ENCODE assay signal across 10 mouse cellular contexts in the genomic region with DNA sequence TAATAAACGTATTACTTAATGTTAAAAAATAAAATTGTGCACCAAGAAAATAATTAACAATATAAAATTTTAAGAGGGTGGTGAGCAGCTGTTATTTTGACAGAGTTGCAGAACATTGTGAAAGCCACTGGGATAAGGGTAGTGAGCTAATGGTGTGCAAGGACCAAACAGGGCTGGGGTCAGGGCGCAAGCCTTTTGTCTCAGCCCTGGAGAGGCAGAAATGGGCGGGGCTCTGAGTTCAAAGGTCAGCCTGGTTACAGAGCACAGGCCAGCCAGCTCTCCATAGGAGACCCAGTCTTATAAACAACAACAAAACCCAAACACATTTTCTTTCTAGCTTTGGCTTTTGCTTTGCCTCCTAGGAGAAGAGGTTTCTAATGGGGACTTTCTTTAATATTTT. TPM values are rescaled to one million over a fixed set of nuclear protein-coding genes. Genes with fewer than 3 reads are reported as not detected.
DNase-seq lines count a peak whose midpoint lies in the region; ATAC-seq and TF ChIP-seq lines count a peak whose summit lies in the region.
"Had no signal": no experiment of that assay in that cellular context is flagged by ENCODE, and none has a peak within 500 bp of the region (broad histone marks: within the 10 kb centered on the region; RNA-seq: fewer than 3 reads in every experiment).

No protein-coding gene starts in this region.

- ATAC-seq in kidney, postnatal 0 days (replicated peaks; ENCODE audit: low FRiP score, low read depth) = peak; percentile 54; the same call in 1 of the 2 replicates
- no peak for ATAC-seq in lung, embryonic 14.5 days (ENCODE audit: insufficient read depth)
- no peak for ATAC-seq in forebrain, embryonic 13.5 days

- H3K9me3 ChIP-seq in kidney, postnatal 0 days (replicated peaks; ENCODE audit: low read length) = no peaks in the 10 kb centered on the region
- H3K9me3 ChIP-seq in lung, embryonic 14.5 days (ENCODE audit: low read depth, low read length) = no peaks in the 10 kb centered on the region
- no peaks in the 10 kb centered on the region for H3K9me3 ChIP-seq in forebrain, embryonic 13.5 days (replicated peaks)
- H3K9me3 ChIP-seq: heart, embryonic 13.5 days; limb, embryonic 13.5 days had no signal

- H3K27ac ChIP-seq in kidney, postnatal 0 days = no peak overlapping the region
- no peak overlapping the region for H3K27ac ChIP-seq in lung, embryonic 14.5 days (ENCODE audit: low read depth)
- H3K27ac ChIP-seq in forebrain, embryonic 13.5 days = no peak overlapping the region
- H3K27ac ChIP-seq: limb, embryonic 13.5 days had no signal

- H3K9ac ChIP-seq in kidney, postnatal 0 days (ENCODE audit: low read depth, low read length) = no peak overlapping the region
- H3K9ac ChIP-seq in lung, embryonic 14.5 days = no peak overlapping the region
- no peak overlapping the region for H3K9ac ChIP-seq in forebrain, embryonic 13.5 days
- H3K9ac ChIP-seq: limb, embryonic 13.5 days had no signal

- H3K4me1 ChIP-seq in kidney, postnatal 0 days (replicated peaks; ENCODE audit: insufficient read depth, low read length) = no peaks in the 10 kb centered on the region
- H3K4me1 ChIP-seq in lung, embryonic 14.5 days (ENCODE audit: insufficient read depth) = no peaks in the 10 kb centered on the region
- peaks cover 18% of the 10 kb centered on the region for H3K4me1 ChIP-seq in forebrain, embryonic 13.5 days
- H3K4me1 ChIP-seq: limb, embryonic 13.5 days had no signal

- no peaks in the 10 kb centered on the region for H3K27me3 ChIP-seq in kidney, postnatal 0 days (ENCODE audit: insufficient read depth, low read length)
- no peaks in the 10 kb centered on the region for H3K27me3 ChIP-seq in lung, embryonic 14.5 days (ENCODE audit: insufficient read depth, low read length)
- no peaks in the 10 kb centered on the region for H3K27me3 ChIP-seq in forebrain, embryonic 13.5 days
- H3K27me3 ChIP-seq: heart, embryonic 13.5 days; limb, embryonic 13.5 days had no signal

- intact Hi-C loops in left cerebral cortex, postnatal 14 days (cut with DNase I) = no loop called here

- peaks cover 29% of the 10 kb centered on the region for H3K36me3 ChIP-seq in kidney, postnatal 0 days (ENCODE audit: insufficient read depth, low read length)
- H3K36me3 ChIP-seq in lung, embryonic 14.5 days (ENCODE audit: insufficient read depth) = peaks cover 60% of the 10 kb centered on the region
- H3K36me3 ChIP-seq in forebrain, embryonic 13.5 days (ENCODE audit: poor library complexity, severe bottlenecking) = peaks cover 62% of the 10 kb centered on the region

- DNase-seq in heart, adult 11 months = peak; percentile 88
- DNase-seq in heart, postnatal 4 days = no peak
- peak; percentile 26 to 54 for DNase-seq in adrenal gland, postnatal 36 days
- no peak for DNase-seq in kidney, postnatal 0 days (ENCODE audit: low spot score)
- peak; percentile 23 for DNase-seq in lung, embryonic 14.5 days
- DNase-seq in thymus, postnatal 36 days = no peak
- DNase-seq in left cerebral cortex, postnatal 14 days (ENCODE audit: low spot score in 2 of 2) = no peak

- H3K4me3 ChIP-seq in kidney, postnatal 0 days (replicated peaks; ENCODE audit: low read depth, low read length) = no peak overlapping the region
- H3K4me3 ChIP-seq in lung, embryonic 14.5 days (ENCODE audit: low read depth, low read length) = no peak overlapping the region
- no peak overlapping the region for H3K4me3 ChIP-seq in forebrain, embryonic 13.5 days
- H3K4me3 ChIP-seq: heart, embryonic 13.5 days; limb, embryonic 13.5 days had no signal

- WGBS in kidney, postnatal 0 days = 52% methylated on average over 3 of the region's 3 CpGs
- WGBS in lung, embryonic 14.5 days = 51% methylated on average over 3 of the region's 3 CpGs
- WGBS in forebrain, embryonic 13.5 days = 33% methylated on average over 3 of the region's 3 CpGs

- no peak overlapping the region for H3K4me2 ChIP-seq in kidney, postnatal 0 days (ENCODE audit: low read length)
- H3K4me2 ChIP-seq in lung, embryonic 14.5 days = no peak overlapping the region
- no peak overlapping the region for H3K4me2 ChIP-seq in forebrain, embryonic 13.5 days
- H3K4me2 ChIP-seq: heart, embryonic 13.5 days; limb, embryonic 13.5 days had no signal

- TF ChIP-seq CTCF in kidney, postnatal 0 days (IDR thresholded peaks at IDR 0.05; ENCODE audit: low read depth) = no peak
- TF ChIP-seq CTCF in lung, embryonic 14.5 days (IDR thresholded peaks at IDR 0.05; ENCODE audit: low read depth) = no peak

RNA-seq across cellular contexts. Expression of a gene that starts 52.8 kb away (rescaled TPM):
- total RNA-seq in heart, postnatal 4 days (2021) = 10 to 100 TPM; 25.4 to 29.1 TPM
- total RNA-seq in adrenal gland, postnatal 36 days (2021) = 10 to 100 TPM; 51.9 to 63.2 TPM
- 15.0 and 16.7 TPM in 2 replicates for polyA plus RNA-seq in kidney, postnatal 0 days (2015; fragmentation: Nextera tagmentation; extraction: Ambion mirVana)
- polyA plus RNA-seq in lung, embryonic 14.5 days (2014; fragmentation: Nextera tagmentation; extraction: Ambion mirVana) = 21.9 and 22.0 TPM in 2 replicates
- 10 to 100 TPM; 65.2 to 71.2 TPM for total RNA-seq in left cerebral cortex, postnatal 14 days (2021)
- 19.3 and 21.9 TPM in 2 replicates for polyA plus RNA-seq in forebrain, embryonic 13.5 days (2015; fragmentation: Nextera tagmentation; extraction: Ambion mirVana)

Comparison
In these comparisons a context has a peak if more than half of its experiments do, and no peak if none do; other contexts are left out.
1. DNase-seq: peak in heart, adult 11 months (single experiment), adrenal gland, postnatal 36 days (2 of 2) and lung, embryonic 14.5 days (single experiment); none in heart, postnatal 4 days (single experiment), kidney, postnatal 0 days (single experiment), thymus, postnatal 36 days (0 of 2) and left cerebral cortex, postnatal 14 days (0 of 2).